Mouse (Mus musculus): ENCODE measurements around the gene Tmem131l. TPM values are rescaled to one million over a fixed set of nuclear protein-coding genes. Genes with fewer than 3 reads are reported as not detected.
"Not testable (repeated sequence)": the region's sequence is repeated elsewhere in the genome, so short reads cannot be mapped to it uniquely, and the experiment has no call there.

Gene Tmem131l
- polyA plus RNA-seq, 1 experiment from 2014 or later = 71.4 TPM

DNA sequence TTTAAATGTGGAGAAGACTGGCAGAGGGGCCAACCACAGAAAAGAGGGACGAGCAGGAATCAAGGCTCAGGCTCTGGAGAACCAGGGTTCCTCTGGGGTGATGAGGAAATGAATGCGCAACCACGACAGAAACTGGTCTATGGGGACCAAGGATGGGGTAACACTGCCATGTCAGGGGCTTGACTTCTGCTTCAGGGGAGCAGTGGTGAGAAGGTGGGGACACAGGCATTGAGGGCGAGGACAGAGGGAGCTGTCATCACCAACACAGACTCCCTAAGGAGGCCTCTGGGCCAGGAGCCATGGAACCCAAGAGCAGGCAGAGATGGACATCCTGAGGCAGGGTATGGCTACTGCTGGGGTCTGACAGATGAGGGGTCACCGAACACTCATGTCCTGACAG lies 137.0 kb downstream of the Tmem131l start:
- no peaks in the 10 kb centered on the region for H3K4me1 ChIP-seq (ENCODE audit: control insufficient read depth, insufficient read depth, low read length)
- H3K9ac ChIP-seq (replicated peaks; ENCODE audit: low read depth, low read length) = no peak overlapping the region
- H3K27me3 ChIP-seq (ENCODE audit: control insufficient read depth, insufficient read depth, low read length) = no peaks in the 10 kb centered on the region
- H3K36me3 ChIP-seq (ENCODE audit: control insufficient read depth, insufficient read depth, low read length) = peaks cover 70% of the 10 kb centered on the region
- no peak for ATAC-seq (ENCODE audit: low read depth)
- WGBS = 93% methylated on average over 5 of the region's 5 CpGs
- H3K9me3 ChIP-seq (ENCODE audit: control insufficient read depth, low read length) = no peaks in the 10 kb centered on the region
- H3K4me3 ChIP-seq (ENCODE audit: low read depth, low read length) = no peak overlapping the region
- no peak overlapping the region for H3K27ac ChIP-seq (ENCODE audit: low read depth, low read length)
- no peak overlapping the region for H3K4me2 ChIP-seq (ENCODE audit: low read depth, low read length)

DNA sequence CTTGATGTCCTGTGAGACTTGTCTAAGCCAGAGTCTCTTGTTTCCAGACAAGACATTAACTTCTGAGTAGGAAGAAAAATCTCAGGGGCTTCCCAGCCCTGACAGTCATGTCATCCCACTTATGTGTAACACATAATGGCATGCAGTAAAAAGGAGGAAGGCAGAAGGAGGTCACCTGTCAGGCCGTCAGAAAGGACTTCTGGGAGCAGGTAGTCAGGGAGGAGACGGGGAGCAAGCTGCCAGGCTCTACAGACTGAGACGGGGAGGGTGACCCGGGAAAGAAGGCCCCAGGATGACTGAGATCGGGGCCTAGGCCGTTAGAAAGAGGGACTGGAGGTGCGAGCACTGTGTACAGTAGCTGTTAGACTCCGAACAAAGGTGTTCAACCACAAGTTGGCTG lies 137.5 kb downstream of the Tmem131l start:
- peaks cover 74% of the 10 kb centered on the region for H3K36me3 ChIP-seq (ENCODE audit: control insufficient read depth, insufficient read depth, low read length)
- no peaks in the 10 kb centered on the region for H3K27me3 ChIP-seq (ENCODE audit: control insufficient read depth, insufficient read depth, low read length)
- no peak overlapping the region for H3K27ac ChIP-seq (ENCODE audit: low read depth, low read length)
- H3K4me3 ChIP-seq (ENCODE audit: low read depth, low read length) = no peak overlapping the region
- no peak overlapping the region for H3K4me2 ChIP-seq (ENCODE audit: low read depth, low read length)
- WGBS = 89% methylated on average over 8 of the region's 8 CpGs
- no peak overlapping the region for H3K9ac ChIP-seq (replicated peaks; ENCODE audit: low read depth, low read length)
- H3K4me1 ChIP-seq (ENCODE audit: control insufficient read depth, insufficient read depth, low read length) = no peaks in the 10 kb centered on the region
- H3K9me3 ChIP-seq (ENCODE audit: control insufficient read depth, low read length) = no peaks in the 10 kb centered on the region
- ATAC-seq (ENCODE audit: low read depth) = no peak

DNA sequence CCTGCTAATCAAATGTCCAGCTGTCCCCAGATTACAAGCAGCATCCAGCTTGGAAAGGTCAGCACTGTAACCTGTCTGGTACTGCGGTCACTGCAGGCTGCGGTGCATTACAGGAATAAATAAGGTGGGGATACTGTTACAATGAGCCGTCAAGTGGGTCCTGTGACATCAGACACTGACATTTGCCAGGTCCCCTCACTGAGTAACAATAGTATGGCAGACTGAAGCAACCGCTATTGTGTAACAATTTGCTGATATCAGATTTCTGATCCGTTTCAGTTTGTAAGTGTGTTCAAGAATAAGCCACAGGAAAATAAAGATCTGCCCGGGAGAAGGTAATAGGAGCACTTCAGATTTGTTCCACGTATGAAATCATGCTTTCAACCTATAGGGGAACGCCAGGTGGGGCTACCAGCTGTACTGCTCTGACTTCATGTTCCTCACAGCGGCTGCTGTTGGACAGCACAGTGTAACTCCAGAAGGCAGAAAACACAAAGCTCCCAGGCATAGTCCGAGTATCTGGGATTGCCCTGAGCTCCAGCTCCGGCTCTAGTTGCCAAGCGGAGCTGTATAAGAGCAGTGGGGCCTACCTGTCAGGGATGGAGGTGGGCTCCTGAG lies 139.1 kb downstream of the Tmem131l start:
- WGBS = 94% methylated on average over 12 of the region's 12 CpGs
- no peaks in the 10 kb centered on the region for H3K27me3 ChIP-seq (ENCODE audit: control insufficient read depth, insufficient read depth, low read length)
- no peaks in the 10 kb centered on the region for H3K4me1 ChIP-seq (ENCODE audit: control insufficient read depth, insufficient read depth, low read length)
- no peak overlapping the region for H3K4me3 ChIP-seq (ENCODE audit: low read depth, low read length)
- H3K9ac ChIP-seq (replicated peaks; ENCODE audit: low read depth, low read length) = no peak overlapping the region
- no peak overlapping the region for H3K27ac ChIP-seq (ENCODE audit: low read depth, low read length)
- H3K9me3 ChIP-seq (ENCODE audit: control insufficient read depth, low read length) = no peaks in the 10 kb centered on the region
- ATAC-seq (ENCODE audit: low read depth) = no peak
- peaks cover 64% of the 10 kb centered on the region for H3K36me3 ChIP-seq (ENCODE audit: control insufficient read depth, insufficient read depth, low read length)
- no peak overlapping the region for H3K4me2 ChIP-seq (ENCODE audit: low read depth, low read length)

DNA sequence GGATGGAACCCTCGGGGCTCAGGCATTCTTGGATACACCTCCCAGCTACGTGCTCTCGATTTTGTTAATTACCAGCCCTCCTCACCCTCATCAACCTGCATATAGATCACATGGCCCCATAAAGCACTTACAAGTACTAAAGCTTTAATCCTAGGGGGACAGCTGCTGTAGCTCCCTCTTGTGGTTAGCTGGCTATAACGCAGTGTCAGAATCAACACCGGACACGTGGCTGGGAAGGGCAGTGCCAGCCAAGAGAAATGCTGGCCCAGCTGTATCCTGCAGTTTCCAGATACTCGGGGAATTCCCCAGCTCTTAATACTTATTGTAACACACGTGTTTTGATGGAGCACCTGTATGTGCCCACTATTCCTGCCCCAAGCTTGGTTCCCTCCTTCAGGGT lies 140.4 kb downstream of the Tmem131l start:
- H3K27me3 ChIP-seq (ENCODE audit: control insufficient read depth, insufficient read depth, low read length) = no peaks in the 10 kb centered on the region
- peaks cover 51% of the 10 kb centered on the region for H3K36me3 ChIP-seq (ENCODE audit: control insufficient read depth, insufficient read depth, low read length)
- H3K27ac ChIP-seq (ENCODE audit: low read depth, low read length) = no peak overlapping the region
- H3K4me2 ChIP-seq (ENCODE audit: low read depth, low read length) = no peak overlapping the region
- ATAC-seq (ENCODE audit: low read depth) = peak; percentile 72; the same call in 1 of the 2 replicates
- 25% methylated on average over 8 of the region's 8 CpGs for WGBS
- H3K4me1 ChIP-seq (ENCODE audit: control insufficient read depth, insufficient read depth, low read length) = no peaks in the 10 kb centered on the region
- H3K9me3 ChIP-seq (ENCODE audit: control insufficient read depth, low read length) = no peaks in the 10 kb centered on the region
- no peak overlapping the region for H3K9ac ChIP-seq (replicated peaks; ENCODE audit: low read depth, low read length)
- H3K4me3 ChIP-seq (ENCODE audit: low read depth, low read length) = no peak overlapping the region

DNA sequence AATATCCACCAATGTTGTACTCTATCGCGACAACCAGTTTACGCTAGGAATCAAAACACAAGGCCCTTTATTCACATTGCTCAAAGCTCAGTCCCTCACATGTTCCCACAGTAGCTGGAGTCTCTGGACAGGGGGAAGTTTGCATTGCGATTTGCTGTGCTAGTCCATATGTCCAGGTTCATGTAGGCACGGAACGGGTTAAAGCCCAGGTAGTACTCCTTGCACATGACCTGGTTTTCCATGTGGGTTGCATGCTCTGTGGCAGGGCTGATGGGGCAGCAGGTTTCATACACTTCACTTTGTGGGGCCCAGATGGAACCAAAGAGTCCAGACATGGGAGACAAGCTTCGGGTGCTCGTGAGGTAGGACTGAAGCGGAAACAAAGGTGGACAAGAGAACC lies 141.7 kb downstream of the Tmem131l start:
- Histone ChIP-seq H3K9ac (replicated peaks; ENCODE audit: low read depth, low read length) (no peak overlapping the region), H3K27ac (ENCODE audit: low read depth, low read length) (no peak overlapping the region), H3K27me3 (ENCODE audit: control insufficient read depth, insufficient read depth, low read length) (no peaks in the 10 kb centered on the region), H3K4me1 (ENCODE audit: control insufficient read depth, insufficient read depth, low read length) (no peaks in the 10 kb centered on the region), H3K4me2 (ENCODE audit: low read depth, low read length) (no peak overlapping the region), H3K4me3 (ENCODE audit: low read depth, low read length) (no peak overlapping the region), H3K9me3 (ENCODE audit: control insufficient read depth, low read length) (no peaks in the 10 kb centered on the region), H3K36me3 (ENCODE audit: control insufficient read depth, insufficient read depth, low read length) (peaks cover 40% of the 10 kb centered on the region)
- 95% methylated on average over 9 of the region's 9 CpGs for WGBS
- ATAC-seq (ENCODE audit: low read depth) = no peak

DNA sequence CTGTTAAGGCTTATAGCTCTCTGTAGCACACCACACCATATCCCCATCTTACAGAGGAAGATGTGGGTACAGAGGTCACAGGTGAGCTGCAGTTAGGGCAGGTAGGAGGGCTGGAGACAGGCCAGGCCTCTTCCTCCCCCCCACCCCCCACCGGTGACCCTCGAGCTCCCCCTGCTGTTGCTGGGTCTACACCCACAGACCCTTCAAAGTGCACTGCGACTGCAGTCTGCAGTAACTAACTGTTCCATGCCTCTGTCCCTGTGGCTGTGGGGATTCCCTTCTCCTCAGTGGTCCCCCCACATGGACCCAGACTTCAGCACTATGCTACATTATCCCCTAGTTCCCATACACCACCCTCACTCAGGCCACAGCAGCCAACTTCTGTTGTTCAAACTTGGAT lies 144.2 kb downstream of the Tmem131l start:
- H3K36me3 ChIP-seq (ENCODE audit: control insufficient read depth, insufficient read depth, low read length) = peaks cover 23% of the 10 kb centered on the region
- no peak overlapping the region for H3K4me3 ChIP-seq (ENCODE audit: low read depth, low read length)
- no peaks in the 10 kb centered on the region for H3K4me1 ChIP-seq (ENCODE audit: control insufficient read depth, insufficient read depth, low read length)
- no peak for ATAC-seq (ENCODE audit: low read depth)
- no peaks in the 10 kb centered on the region for H3K27me3 ChIP-seq (ENCODE audit: control insufficient read depth, insufficient read depth, low read length)
- no peak overlapping the region for H3K27ac ChIP-seq (ENCODE audit: low read depth, low read length)
- 57% methylated on average over 3 of the region's 3 CpGs for WGBS
- H3K9me3 ChIP-seq (ENCODE audit: control insufficient read depth, low read length) = no peaks in the 10 kb centered on the region
- no peak overlapping the region for H3K4me2 ChIP-seq (ENCODE audit: low read depth, low read length)
- no peak overlapping the region for H3K9ac ChIP-seq (replicated peaks; ENCODE audit: low read depth, low read length)

DNA sequence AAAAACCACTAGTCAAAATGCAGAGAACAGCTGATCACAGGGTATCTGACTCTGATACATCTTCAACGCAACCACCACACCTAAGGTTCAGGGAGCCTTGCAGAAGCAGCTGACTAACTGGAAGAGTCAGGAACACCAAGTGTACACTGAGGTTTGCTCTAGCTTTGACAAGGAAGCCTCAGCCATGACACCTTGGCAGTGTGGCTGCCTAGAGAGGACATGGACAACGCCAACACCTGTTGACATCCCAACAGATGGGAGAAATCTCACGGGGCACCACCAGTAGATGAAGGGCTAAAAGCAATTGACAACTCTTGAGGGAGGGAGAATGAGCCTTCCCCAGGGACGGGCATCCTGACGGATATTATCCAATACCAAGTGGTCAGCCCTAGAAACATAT lies 144.9 kb downstream of the Tmem131l start:
- Histone ChIP-seq H3K27me3 (ENCODE audit: control insufficient read depth, insufficient read depth, low read length) (no peaks in the 10 kb centered on the region), H3K27ac (ENCODE audit: low read depth, low read length) (no peak overlapping the region), H3K4me1 (ENCODE audit: control insufficient read depth, insufficient read depth, low read length) (no peaks in the 10 kb centered on the region), H3K4me3 (ENCODE audit: low read depth, low read length) (no peak overlapping the region), H3K9me3 (ENCODE audit: control insufficient read depth, low read length) (no peaks in the 10 kb centered on the region), H3K9ac (replicated peaks; ENCODE audit: low read depth, low read length) (no peak overlapping the region), H3K4me2 (ENCODE audit: low read depth, low read length) (no peak overlapping the region), H3K36me3 (ENCODE audit: control insufficient read depth, insufficient read depth, low read length) (peaks cover 16% of the 10 kb centered on the region)
- ATAC-seq (ENCODE audit: low read depth) = no peak
- WGBS = 91% methylated on average over 5 of the region's 5 CpGs

DNA sequence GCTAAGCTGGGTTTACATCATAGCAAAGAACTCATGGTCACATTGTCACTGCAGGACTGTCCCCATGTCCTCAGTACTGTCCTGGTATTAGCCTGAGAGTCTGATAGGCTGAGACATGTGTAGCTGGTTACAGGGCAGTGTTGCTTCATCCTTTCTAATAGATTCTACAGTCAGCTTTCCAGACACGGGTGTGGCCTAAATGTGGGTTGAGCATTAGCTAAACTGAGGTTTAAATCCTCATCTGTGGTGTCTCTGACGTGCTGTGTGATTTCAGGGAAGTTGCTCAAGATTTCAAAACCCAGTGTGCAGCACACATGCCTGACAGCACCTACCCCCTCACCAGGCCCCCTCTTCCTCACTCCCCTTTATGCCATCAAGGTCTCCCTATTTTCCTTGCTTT lies 154.8 kb downstream of the Tmem131l start:
- Histone ChIP-seq H3K4me2 (ENCODE audit: low read depth, low read length) (no peak overlapping the region), H3K4me1 (ENCODE audit: control insufficient read depth, insufficient read depth, low read length) (no peaks in the 10 kb centered on the region), H3K4me3 (ENCODE audit: low read depth, low read length) (no peak overlapping the region), H3K27me3 (ENCODE audit: control insufficient read depth, insufficient read depth, low read length) (no peaks in the 10 kb centered on the region), H3K27ac (ENCODE audit: low read depth, low read length) (no peak overlapping the region), H3K9me3 (ENCODE audit: control insufficient read depth, low read length) (no peaks in the 10 kb centered on the region), H3K9ac (replicated peaks; ENCODE audit: low read depth, low read length) (no peak overlapping the region), H3K36me3 (ENCODE audit: control insufficient read depth, insufficient read depth, low read length) (no peaks in the 10 kb centered on the region)
- 90% methylated on average over 2 of the region's 2 CpGs for WGBS
- no peak for ATAC-seq (ENCODE audit: low read depth)

DNA sequence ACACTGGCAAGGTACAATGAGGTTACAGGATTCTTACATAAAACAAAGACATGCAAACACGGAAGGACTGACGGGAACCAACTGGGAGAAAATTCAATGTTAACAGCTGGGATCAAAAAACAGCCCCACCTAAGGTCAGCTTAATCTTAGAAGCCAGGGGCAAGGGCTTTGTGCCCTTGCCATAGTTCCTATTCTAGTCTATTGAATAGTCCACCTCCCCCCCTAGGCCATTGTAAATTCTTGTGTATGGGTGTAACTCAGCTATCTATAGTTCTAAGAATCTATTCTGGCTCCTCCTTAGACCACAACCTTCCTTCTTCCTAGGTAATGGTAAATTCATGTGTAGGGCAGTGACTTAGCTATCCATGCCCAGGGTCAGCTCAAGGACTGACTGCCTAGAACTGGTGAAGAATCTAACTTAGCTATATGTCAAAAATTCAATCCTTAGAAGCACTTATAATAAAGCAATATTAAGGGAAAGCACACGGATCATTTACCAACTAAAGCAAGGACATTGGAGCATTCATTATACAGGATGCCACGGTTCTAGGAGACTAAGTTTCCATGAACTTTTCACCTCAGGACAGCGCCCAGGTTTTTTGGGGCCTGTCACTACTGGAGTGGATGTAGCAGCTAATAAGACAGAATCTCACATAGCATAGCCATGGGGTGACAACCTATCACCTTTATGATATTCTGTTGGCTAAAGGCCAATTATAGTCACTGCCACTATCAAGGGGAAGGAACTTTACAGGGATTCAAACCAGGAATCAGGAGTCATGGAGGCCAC lies 160.5 kb downstream of the Tmem131l start:
- not testable (repeated sequence) for H3K4me1 ChIP-seq (ENCODE audit: control insufficient read depth, insufficient read depth, low read length); H3K4me2 ChIP-seq (ENCODE audit: low read depth, low read length); H3K9ac ChIP-seq (replicated peaks; ENCODE audit: low read depth, low read length); H3K4me3 ChIP-seq (ENCODE audit: low read depth, low read length); H3K27ac ChIP-seq (ENCODE audit: low read depth, low read length); H3K9me3 ChIP-seq (ENCODE audit: control insufficient read depth, low read length); H3K36me3 ChIP-seq (ENCODE audit: control insufficient read depth, insufficient read depth, low read length); H3K27me3 ChIP-seq (ENCODE audit: control insufficient read depth, insufficient read depth, low read length); ATAC-seq (ENCODE audit: low read depth)
- 79% methylated on average over 5 of the region's 5 CpGs for WGBS

Data from neural tube, embryonic 14.5 days (tissue).